Mouse (Mus musculus): ENCODE data around the gene Rpl19. TPM values are rescaled to one million over a fixed set of nuclear protein-coding genes. Genes with fewer than 3 reads are reported as not detected.
A peak's percentile ranks its signal among the peaks of the same experiment; 100 is the strongest.

Rpl19 gene
- total and polyA plus RNA-seq, 3 experiments: 2,949 to 5,259 (median 3,446) TPM

DNA sequence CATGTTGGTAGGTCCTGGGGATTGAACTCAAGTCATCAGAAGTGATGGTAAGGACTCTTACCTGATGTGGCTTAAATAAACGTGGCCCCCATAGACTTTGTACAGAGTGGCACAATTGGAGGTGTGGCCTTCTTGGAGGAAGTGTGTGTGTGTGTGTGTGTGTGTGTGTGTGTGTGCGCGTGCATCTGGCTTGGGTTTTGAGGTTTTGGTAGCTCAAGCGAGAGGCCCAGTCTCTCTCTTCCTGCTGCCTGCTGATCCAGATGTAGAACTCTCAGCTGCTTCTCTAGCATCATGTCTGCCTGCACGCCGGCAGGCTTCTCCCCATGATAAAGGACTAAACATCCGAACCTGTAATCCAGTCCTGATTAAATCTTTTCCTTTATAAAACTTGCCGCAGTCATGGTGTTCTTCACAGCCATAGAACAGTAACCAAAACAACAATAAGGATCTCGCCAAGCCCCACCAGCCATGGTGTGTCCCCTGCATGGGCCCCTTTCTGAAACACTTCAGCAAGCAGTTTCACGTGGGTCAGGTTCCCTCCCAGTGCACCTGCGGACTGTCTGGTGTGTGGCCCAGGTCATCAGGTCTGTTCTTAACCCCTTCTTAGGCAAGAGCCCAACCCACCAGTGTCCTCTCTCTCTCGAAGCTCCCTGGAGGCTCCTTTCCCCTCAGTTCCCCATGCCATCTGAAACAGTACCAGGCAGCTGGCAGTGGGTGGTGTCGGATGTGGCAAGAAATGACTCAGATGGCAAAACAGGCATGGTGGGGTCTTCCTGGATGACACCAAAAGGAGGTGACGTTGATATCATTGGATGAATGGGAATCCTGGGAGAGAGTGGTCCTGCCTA, 23.4 kb downstream of the Rpl19 start:
- peak overlapping the region; percentile 55 for H3K4me2 ChIP-seq (ENCODE audit: insufficient read depth, low read depth, poor library complexity, severe bottlenecking)
- H3K36me3 ChIP-seq (replicated peaks in 1 of 2; ENCODE audit: control insufficient read depth in 1 of 2, insufficient read depth in 1 of 2, low read length in 1 of 2): no peaks in the 10 kb centered on the region
- H3K79me2 ChIP-seq (replicated peaks; ENCODE audit: control insufficient read depth, extremely low read depth, insufficient read depth, poor library complexity, severe bottlenecking): no peaks in the 10 kb centered on the region
- peak overlapping the region; percentile 34; the same call in 1 of the 2 replicates for H3K27ac ChIP-seq (ENCODE audit: insufficient read depth, low read depth)
- peaks cover 22% of the 10 kb centered on the region for H3K9me3 ChIP-seq (replicated peaks; ENCODE audit: low read length)
- H3K9ac ChIP-seq (ENCODE audit: insufficient read depth, low read depth): 0 out of 2 replicates have a peak overlapping the region, but pooled peaks have one; percentile 3
- dilution Hi-C loops (cut with MboI; ENCODE audit: extremely low pct_ligation_motif_present, extremely low pct_unique_long_range_greater_than_20kb, low sequenced_read_pairs) (no loop called here), in situ Hi-C loops (cut with MboI; ENCODE audit: low pct_ligation_motif_present, low pct_unique_long_range_greater_than_20kb, low sequenced_read_pairs) (no loop called here)
- peak; percentile 79 for TF ChIP-seq IRF4 (IDR thresholded peaks at IDR 0.05; ENCODE audit: low read depth, low read length)
- TF ChIP-seq EP300 (IDR thresholded peaks at IDR 0.05; ENCODE audit: low read length): peak; percentile 49
- peak; percentile 53 for TF ChIP-seq ETS1 (conservative IDR thresholded peaks at IDR 0.05; ENCODE audit: low read depth, low read length)
- no peak for TF ChIP-seq NELFE (IDR thresholded peaks at IDR 0.05; ENCODE audit: low read depth, low read length)
- no peak for TF ChIP-seq KAT2A (IDR thresholded peaks at IDR 0.05; ENCODE audit: insufficient replicate concordance, low read length)
- TF ChIP-seq MEF2A (IDR thresholded peaks at IDR 0.05; ENCODE audit: borderline replicate concordance, low read depth, low read length): no peak
- TF ChIP-seq ELF1 (IDR thresholded peaks at IDR 0.05; ENCODE audit: low read depth, low read length): peak; percentile 28; the same call in 1 of the 2 replicates
- TF ChIP-seq RCOR1 (conservative IDR thresholded peaks at IDR 0.05; ENCODE audit: low read depth, low read length): 0 out of 2 replicates have a peak, but pooled peaks have one; percentile 30
- TF ChIP-seq BHLHE40 (IDR thresholded peaks at IDR 0.05; ENCODE audit: low read depth, low read length): peak; percentile 77
- peak; percentile 38; the same call in 1 of the 2 replicates for TF ChIP-seq JUN (IDR thresholded peaks at IDR 0.05; ENCODE audit: insufficient read depth, low read depth, low read length)
- TF ChIP-seq USF2 (conservative IDR thresholded peaks at IDR 0.05; ENCODE audit: low read depth, low read length): no peak
- no peak for TF ChIP-seq ZNF384 (IDR thresholded peaks at IDR 0.05; ENCODE audit: low read depth, low read length)
- TF ChIP-seq ZC3H11A (IDR thresholded peaks at IDR 0.05; ENCODE audit: low read depth, low read length): no peak
- H3K4me1 ChIP-seq (ENCODE audit: control insufficient read depth in 1 of 2, insufficient read depth in 2 of 2): peaks cover 15 to 51% of the 10 kb centered on the region in 2 experiments
- DNase-seq (ENCODE audit: extremely low read depth): peak; percentile 70
- no peaks in the 10 kb centered on the region for H3K27me3 ChIP-seq (replicated peaks)
- no peak overlapping the region for H3K4me3 ChIP-seq (replicated peaks in 1 of 3; ENCODE audit: low read depth in 2 of 3, low read length in 2 of 3, poor library complexity in 1 of 3)

GRCm38 (mm10) chr11:98050520-98050815, 24.0 kb downstream of the Rpl19 start:
- peak overlapping the region; percentile 55; the same call in 1 of the 2 replicates for H3K4me2 ChIP-seq (ENCODE audit: insufficient read depth, low read depth, poor library complexity, severe bottlenecking)
- dilution Hi-C loops (cut with MboI; ENCODE audit: extremely low pct_ligation_motif_present, extremely low pct_unique_long_range_greater_than_20kb, low sequenced_read_pairs) (no loop called here), in situ Hi-C loops (cut with MboI; ENCODE audit: low pct_ligation_motif_present, low pct_unique_long_range_greater_than_20kb, low sequenced_read_pairs) (no loop called here)
- H3K9ac ChIP-seq (ENCODE audit: insufficient read depth, low read depth): no peak overlapping the region
- peaks cover 15 to 51% of the 10 kb centered on the region in 2 experiments for H3K4me1 ChIP-seq (ENCODE audit: control insufficient read depth in 1 of 2, insufficient read depth in 2 of 2)
- H3K79me2 ChIP-seq (replicated peaks; ENCODE audit: control insufficient read depth, extremely low read depth, insufficient read depth, poor library complexity, severe bottlenecking): no peaks in the 10 kb centered on the region
- DNase-seq (ENCODE audit: extremely low read depth): no peak
- H3K27ac ChIP-seq (ENCODE audit: insufficient read depth, low read depth): peak overlapping the region; percentile 34; the same call in 1 of the 2 replicates
- no peaks in the 10 kb centered on the region for H3K36me3 ChIP-seq (replicated peaks in 1 of 2; ENCODE audit: control insufficient read depth in 1 of 2, insufficient read depth in 1 of 2, low read length in 1 of 2)
- no peak overlapping the region for H3K4me3 ChIP-seq (replicated peaks in 1 of 3; ENCODE audit: low read depth in 2 of 3, low read length in 2 of 3, poor library complexity in 1 of 3)
- TF ChIP-seq RCOR1 (conservative IDR thresholded peaks at IDR 0.05; ENCODE audit: low read depth, low read length) (0 out of 2 replicates have a peak, but pooled peaks have one; percentile 7), ZKSCAN1 (IDR thresholded peaks at IDR 0.05; ENCODE audit: borderline replicate concordance, low read depth, low read length) (no peak)
- peaks cover 22% of the 10 kb centered on the region for H3K9me3 ChIP-seq (replicated peaks; ENCODE audit: low read length)
- H3K27me3 ChIP-seq (replicated peaks): no peaks in the 10 kb centered on the region

All from CH12.LX (cell line).